Mouse (Mus musculus) retina, adult 2 months (tissue): ENCODE results near the gene Acad12.
A peak's percentile ranks its signal among the peaks of the same experiment; 100 is the strongest.
"Not testable (repeated sequence)": the region's sequence is repeated elsewhere in the genome, so short reads cannot be mapped to it uniquely, and the experiment has no call there.

Experiments used
- DNase-seq: peaks from one replicate; pipeline ENCODE4 v3.0.0-alpha.2; 2012; ENCODE audit warnings: low read depth, low spot score

The Acad12 gene

DNA sequence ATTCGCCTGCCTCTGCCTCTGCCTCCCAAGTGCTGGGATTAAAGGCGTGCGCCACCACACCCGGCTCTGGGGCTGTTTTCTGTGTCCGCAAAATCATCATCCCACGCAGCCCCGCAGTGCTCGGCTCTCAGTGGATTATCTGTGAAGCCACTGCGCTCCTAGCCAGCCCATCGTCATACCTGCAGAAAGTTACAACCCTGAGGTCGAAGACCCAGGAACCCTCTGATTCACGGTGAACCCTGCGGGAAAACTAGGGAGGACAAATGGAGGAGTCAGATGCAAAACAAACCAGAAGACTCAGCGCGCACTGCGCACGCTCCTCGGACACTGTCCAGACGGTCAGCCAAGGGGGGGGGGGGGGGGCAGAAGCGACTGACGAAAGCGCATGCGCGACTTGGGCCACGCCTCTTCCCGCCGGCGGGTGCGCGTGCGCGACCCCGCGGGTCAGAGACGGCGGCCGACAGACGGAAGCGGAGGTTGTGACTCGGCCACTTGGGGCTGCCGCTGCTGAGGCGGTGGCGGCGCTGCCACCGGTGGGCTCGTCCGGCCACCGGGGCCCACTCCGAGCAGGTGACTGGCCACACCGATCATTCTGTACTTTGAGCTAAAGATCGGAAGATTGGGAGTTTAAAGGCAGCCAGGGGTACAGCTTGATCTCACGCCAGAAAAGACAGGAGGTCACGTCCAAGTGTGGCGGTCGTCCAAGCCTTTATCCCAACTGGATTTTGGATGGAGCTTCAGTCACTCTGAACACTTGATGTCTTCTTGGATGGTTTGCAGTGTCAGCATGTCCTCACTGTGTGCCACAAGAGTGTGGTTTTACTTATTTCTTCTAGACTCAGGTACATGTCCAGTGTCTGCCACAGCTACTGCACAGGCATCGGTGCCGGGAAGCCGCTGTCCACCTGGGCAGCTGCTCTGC lies at the start of gene Acad12:
Gene Acad12, minus strand, starts transcription at position 347 of the 922 bp plus-strand sequence.
- peak; percentile 85 for DNase-seq

GRCm38 (mm10) chr5:121668411-121668810 lies 49.7 kb upstream of the Acad12 start:
- no peak for DNase-seq

- DNase-seq, result no peak
These were observed 48.3 kb upstream of the Acad12 start for GRCm38 (mm10) chr5:121667067-121667466.

DNA sequence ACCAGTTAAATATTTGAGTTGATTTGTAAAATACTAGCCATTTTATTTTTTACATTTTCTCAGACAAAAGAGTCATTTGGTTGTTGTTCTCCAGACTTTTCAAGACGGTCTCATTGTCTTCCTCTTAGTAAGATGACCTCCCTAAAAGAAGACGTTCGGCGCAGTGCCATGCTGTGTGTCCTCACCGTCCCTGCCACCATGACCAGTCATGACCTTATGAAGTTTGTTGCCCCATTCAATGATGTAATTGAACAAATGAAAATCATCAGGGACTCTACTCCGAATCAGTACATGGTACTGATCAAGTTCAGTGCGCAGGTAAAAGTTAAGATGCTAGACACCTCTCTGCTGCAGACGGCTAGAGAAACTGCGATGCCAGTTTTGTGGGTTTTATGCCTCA lies 46.2 kb upstream of the Acad12 start:
- DNase-seq, result no peak

DNA sequence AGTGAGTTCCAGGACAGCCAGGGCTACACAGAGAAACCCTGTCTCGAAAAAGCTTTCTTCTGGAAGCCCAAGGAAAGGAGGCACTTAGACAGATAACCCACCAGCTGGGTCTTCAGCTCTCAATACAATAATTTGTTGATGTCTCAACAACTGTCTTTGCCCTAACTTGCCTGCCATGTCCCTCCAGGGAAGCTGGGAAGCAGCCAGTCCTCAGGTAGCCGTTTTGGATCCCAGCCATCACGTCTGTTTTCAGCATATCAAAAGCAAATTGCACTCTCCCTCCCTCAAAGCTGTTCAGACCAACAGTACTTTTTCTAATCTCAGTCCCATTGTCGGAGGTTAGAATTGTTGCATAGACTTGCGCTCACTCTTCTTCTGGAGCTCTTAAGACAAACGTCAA lies 45.3 kb upstream of the Acad12 start:
- DNase-seq, result no peak

DNA sequence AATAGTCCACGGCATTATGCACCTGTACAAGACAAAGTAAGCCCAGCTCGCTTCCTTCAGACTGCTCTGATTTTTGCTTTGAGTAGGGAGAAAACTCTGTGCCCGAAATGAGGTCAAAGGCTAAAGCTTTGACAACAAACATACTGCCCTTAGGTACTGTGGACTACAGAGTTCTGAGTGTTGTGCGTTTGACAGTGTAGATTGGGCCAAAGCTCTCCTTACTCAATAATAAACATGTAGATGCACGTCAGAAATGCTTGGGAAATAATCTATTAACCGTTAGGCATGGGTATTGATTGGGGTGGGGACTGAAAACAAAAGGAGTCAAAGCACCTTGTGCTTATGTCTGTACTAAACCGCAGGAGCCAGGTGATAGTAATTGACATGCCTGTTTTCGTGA lies 44.7 kb upstream of the Acad12 start:
- no peak for DNase-seq

GRCm38 (mm10) chr5:121661494-121661893 lies 42.8 kb upstream of the Acad12 start:
- DNase-seq, result no peak

DNA sequence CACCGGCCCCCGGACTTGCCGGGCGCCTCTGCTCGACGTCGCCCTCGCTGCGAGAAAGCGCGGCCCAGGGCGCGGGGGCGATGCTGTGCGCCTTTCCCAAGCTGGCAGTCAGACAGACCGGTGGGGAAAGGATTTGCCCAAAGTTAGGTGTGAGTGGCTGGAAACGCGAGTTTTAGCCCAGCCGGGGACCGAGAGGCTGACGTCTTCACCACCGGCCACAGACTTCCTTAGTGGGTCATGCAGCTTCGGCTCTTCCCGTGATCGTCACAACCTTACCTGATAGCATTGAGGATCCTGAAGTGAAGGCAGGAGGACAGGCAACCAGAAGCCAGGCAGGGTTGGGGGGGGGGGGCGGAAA lies 42.1 kb upstream of the Acad12 start:
- DNase-seq, result no peak

- DNase-seq, result peak; percentile 80
These were observed 41.5 kb upstream of the Acad12 start, which contains the start of the genes Acad10 and Brap for GRCm38 (mm10) chr5:121660059-121660896. Gene Acad10, minus strand, starts transcription at chr5:121660514. Gene Brap, plus strand, starts transcription at chr5:121660563.

- not testable (repeated sequence) for DNase-seq
These were observed 38.9 kb upstream of the Acad12 start for GRCm38 (mm10) chr5:121657656-121658055.

GRCm38 (mm10) chr5:121656866-121657265 lies 38.1 kb upstream of the Acad12 start:
- DNase-seq, result not testable (repeated sequence)

DNA sequence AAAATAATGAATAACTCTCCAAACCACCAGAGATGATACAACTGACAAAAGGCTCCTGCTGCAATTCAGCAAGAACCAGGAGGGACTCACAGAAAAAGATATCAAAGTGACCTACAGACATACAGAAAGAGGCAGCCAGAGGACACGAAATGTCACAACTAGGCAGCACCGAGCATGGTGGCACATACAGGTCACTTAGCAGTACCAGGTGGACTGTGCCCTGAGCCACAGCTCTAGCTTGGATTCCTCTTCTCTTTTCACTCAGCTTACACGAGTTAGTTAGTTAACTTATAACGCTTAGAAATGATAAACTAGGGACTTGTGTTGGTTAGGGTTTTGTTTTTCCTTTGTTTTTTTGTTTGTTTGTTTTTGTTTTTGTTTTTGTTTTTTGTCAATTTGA lies 35.8 kb upstream of the Acad12 start:
- no peak for DNase-seq

DNA sequence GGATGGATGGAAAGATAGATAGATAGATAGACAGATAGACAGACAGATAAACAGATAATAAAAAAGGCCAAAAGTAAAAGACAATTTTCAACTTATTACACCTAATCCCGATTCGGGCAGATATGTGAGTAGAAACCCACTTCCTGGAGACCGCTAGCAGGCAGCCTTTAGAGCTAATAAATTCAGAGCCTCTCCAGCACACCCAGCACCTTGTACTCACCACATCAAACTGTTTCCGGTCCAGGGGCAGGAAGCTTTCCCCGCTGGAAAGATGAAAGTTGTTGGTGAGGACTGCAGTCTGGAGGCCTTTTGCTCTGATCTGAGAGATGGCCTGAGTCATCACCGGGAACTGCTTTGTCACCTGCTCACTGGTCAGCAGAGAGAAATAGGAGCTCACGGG lies 30.4 kb upstream of the Acad12 start:
- DNase-seq, result no peak

DNA sequence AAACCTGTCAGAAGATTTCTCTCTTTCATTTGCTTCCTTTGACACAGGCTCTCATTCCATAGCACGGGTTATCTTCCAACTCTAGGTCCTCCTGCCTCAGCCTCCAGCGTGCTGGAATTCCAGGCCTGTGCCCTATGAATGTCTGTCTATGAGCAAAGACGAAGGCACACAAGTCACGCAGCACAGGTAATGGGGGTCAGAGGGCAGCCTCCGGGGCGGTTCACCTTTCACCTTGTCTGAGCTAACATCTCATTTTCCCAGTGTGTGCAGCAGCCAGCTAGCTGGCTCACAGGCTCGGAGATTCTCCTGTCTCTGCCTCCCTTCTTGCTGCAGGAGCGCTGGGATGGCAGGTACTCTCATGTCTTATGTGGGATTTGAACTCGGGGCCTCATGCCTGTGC lies 20.9 kb upstream of the Acad12 start:
- DNase-seq, result no peak

GRCm38 (mm10) chr5:121637296-121637695 lies 18.6 kb upstream of the Acad12 start:
- DNase-seq, result no peak

DNA sequence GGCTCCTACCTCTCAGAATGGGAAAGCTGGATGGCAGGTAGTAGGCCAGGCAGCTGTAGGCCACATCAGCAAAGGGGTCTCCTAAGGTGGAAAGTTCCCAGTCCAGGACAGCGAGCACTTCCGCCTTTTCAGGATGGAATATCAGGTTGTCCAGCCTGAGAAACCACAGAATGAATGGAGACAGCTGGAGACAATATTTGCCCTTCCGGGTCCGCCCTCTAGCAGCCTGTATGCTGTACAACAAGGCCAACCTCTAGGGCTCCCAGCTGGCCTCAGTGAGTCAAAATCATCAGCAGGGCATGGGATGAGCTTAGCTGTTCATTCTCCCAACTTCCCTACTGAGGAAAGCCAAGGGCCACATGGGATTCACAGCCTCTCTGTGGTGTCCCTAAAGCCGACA lies 15.9 kb upstream of the Acad12 start:
- DNase-seq, result no peak

GRCm38 (mm10) chr5:121632804-121633203 lies 14.1 kb upstream of the Acad12 start:
- DNase-seq, result no peak

- DNase-seq, result not testable (repeated sequence)
These were observed 12.4 kb upstream of the Acad12 start for GRCm38 (mm10) chr5:121631106-121631647.

DNA sequence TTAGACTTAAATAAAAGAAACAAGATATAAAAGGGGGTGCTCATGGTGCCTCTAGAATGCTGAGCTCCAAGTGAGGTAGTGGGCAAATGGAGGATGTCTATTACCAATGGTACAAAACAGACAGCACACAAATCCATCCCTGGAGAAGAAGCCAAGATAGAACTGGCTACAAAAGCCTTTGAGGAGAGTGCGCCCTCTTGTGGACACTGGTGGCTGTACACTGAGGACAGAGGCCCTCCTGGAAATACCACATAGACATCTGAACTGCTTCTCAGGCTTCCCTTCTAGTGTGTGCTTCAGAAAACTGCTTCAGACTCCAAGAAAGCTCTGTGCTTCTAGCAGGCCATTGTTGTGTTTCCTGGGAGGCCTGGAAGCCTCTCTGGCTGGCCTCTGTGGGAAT lies 9.1 kb upstream of the Acad12 start:
- peak; percentile 28 for DNase-seq

GRCm38 (mm10) chr5:121623241-121623640 lies 4.5 kb upstream of the Acad12 start:
- no peak for DNase-seq

- no peak for DNase-seq
These were observed 2.4 kb upstream of the Acad12 start for GRCm38 (mm10) chr5:121621102-121621501.

GRCm38 (mm10) chr5:121614921-121615320 lies 3.8 kb downstream of the Acad12 start:
- DNase-seq, result not testable (repeated sequence)
